30 mouse cellular contexts compared by ENCODE assay signal in genomic region chr13:110031061-110031460, GRCm38 (mm10).
DNase-seq lines count a peak whose midpoint lies in the region; ATAC-seq and TF ChIP-seq lines count a peak whose summit lies in the region.
"Had no signal": no experiment of that assay in that cellular context is flagged by ENCODE, and none has a peak within 500 bp of the region (broad histone marks: within the 10 kb centered on the region; RNA-seq: fewer than 3 reads in every experiment).

No protein-coding gene starts in this region.

- no peak for TF ChIP-seq CTCF in lung, embryonic 14.5 days (IDR thresholded peaks at IDR 0.05; ENCODE audit: low read depth)
- no peak for TF ChIP-seq CTCF in lung, adult 2 months (IDR thresholded peaks at IDR 0.05; ENCODE audit: insufficient read depth, low read length)

- no peak overlapping the region for H3K4me3 ChIP-seq in lung, embryonic 14.5 days (ENCODE audit: low read depth, low read length)
- H3K4me3 ChIP-seq in lung, adult 2 months (replicated peaks; ENCODE audit: extremely low read depth, low read depth, low read length): no peak overlapping the region
- H3K4me3 ChIP-seq: embryonic facial prominence, embryonic 10.5 days; embryonic facial prominence, embryonic 13.5 days; erythroblast, embryonic 14.5 days; forebrain, embryonic 12.5 days; forebrain, embryonic 15.5 days; heart, embryonic 12.5 days; heart, embryonic 15.5 days had no signal

- H3K27ac ChIP-seq in lung, embryonic 14.5 days (ENCODE audit: low read depth): no peak overlapping the region
- H3K27ac ChIP-seq: embryonic facial prominence, embryonic 10.5 days; embryonic facial prominence, embryonic 13.5 days; forebrain, embryonic 12.5 days; forebrain, embryonic 15.5 days; heart, embryonic 15.5 days; hindbrain, embryonic 14.5 days; hindbrain, postnatal 0 days had no signal

- peak; percentile 13 for DNase-seq in lung, embryonic 14.5 days
- DNase-seq in lung, adult 2 months: no peak
- DNase-seq in ES-CJ7 (ENCODE audit: low read depth, low spot score) (peak; percentile 34), MN1 (ENCODE audit: low spot score) (peak; percentile 46), ZHBTc4 (ENCODE audit: low read depth, low spot score) (peak; percentile 63)
- no peak for DNase-seq in spleen, adult 12 weeks (ENCODE audit: low spot score)
- no peak for DNase-seq in neural tube, embryonic 10.5 days (ENCODE audit: extremely low spot score, low spot score)
- DNase-seq: adrenal gland, adult 8-10 months; adrenal gland, postnatal 25 days; cerebellum, adult 11-12 months; cerebellum, adult 8-10 months; cerebellum, postnatal 36 days; embryo, embryonic 11 days; gastrocnemius, postnatal 25 days; heart, adult 18-20 months; heart, postnatal 10 days; heart, postnatal 4 days had no signal

- no peaks in the 10 kb centered on the region for H3K27me3 ChIP-seq in lung, embryonic 14.5 days (ENCODE audit: insufficient read depth, low read length)
- H3K27me3 ChIP-seq: embryonic facial prominence, embryonic 13.5 days; forebrain, embryonic 12.5 days; forebrain, embryonic 15.5 days; heart, embryonic 12.5 days; heart, embryonic 15.5 days had no signal

- WGBS in lung, embryonic 14.5 days: 64% methylated on average over 8 of the region's 8 CpGs
- WGBS in lung, adult 2 months: 64% methylated on average over 8 of the region's 8 CpGs

- no peak for ATAC-seq in lung, embryonic 14.5 days (ENCODE audit: insufficient read depth)
- no peak for ATAC-seq in inflammation-experienced regulatory T-cells, adult 6 months
- ATAC-seq: activated CD4-positive, CD25-positive, alpha-beta regulatory T cell, adult 4 months; forebrain, embryonic 15.5 days; hindbrain, postnatal 0 days; Patski had no signal

- no peaks in the 10 kb centered on the region for H3K9me3 ChIP-seq in lung, embryonic 14.5 days (ENCODE audit: low read depth, low read length)
- H3K9me3 ChIP-seq: embryonic facial prominence, embryonic 10.5 days; embryonic facial prominence, embryonic 13.5 days; forebrain, embryonic 12.5 days; forebrain, embryonic 15.5 days; G1E; heart, embryonic 12.5 days; heart, embryonic 15.5 days had no signal

- no peaks in the 10 kb centered on the region for H3K36me3 ChIP-seq in lung, embryonic 14.5 days (ENCODE audit: insufficient read depth)
- H3K36me3 ChIP-seq: embryonic facial prominence, embryonic 10.5 days; embryonic facial prominence, embryonic 13.5 days; forebrain, embryonic 12.5 days; forebrain, embryonic 15.5 days; G1E; heart, embryonic 12.5 days; heart, embryonic 15.5 days had no signal

- H3K4me2 ChIP-seq in lung, embryonic 14.5 days: no peak overlapping the region
- H3K4me2 ChIP-seq: embryonic facial prominence, embryonic 13.5 days; forebrain, embryonic 12.5 days; forebrain, embryonic 15.5 days; heart, embryonic 12.5 days; heart, embryonic 15.5 days; hindbrain, embryonic 14.5 days had no signal

- no peak overlapping the region for H3K9ac ChIP-seq in lung, embryonic 14.5 days
- H3K9ac ChIP-seq: embryonic facial prominence, embryonic 13.5 days; forebrain, embryonic 12.5 days; forebrain, embryonic 15.5 days; heart, embryonic 12.5 days; heart, embryonic 15.5 days; hindbrain, embryonic 14.5 days had no signal

- no peaks in the 10 kb centered on the region for H3K4me1 ChIP-seq in lung, embryonic 14.5 days (ENCODE audit: insufficient read depth)
- no peaks in the 10 kb centered on the region for H3K4me1 ChIP-seq in lung, adult 2 months (ENCODE audit: control insufficient read depth, insufficient read depth, low read length)
- H3K4me1 ChIP-seq: embryonic facial prominence, embryonic 10.5 days; embryonic facial prominence, embryonic 13.5 days; forebrain, embryonic 12.5 days; forebrain, embryonic 15.5 days; heart, embryonic 12.5 days; heart, embryonic 15.5 days had no signal

- no peak for TF ChIP-seq POLR2A in lung, adult 2 months (IDR thresholded peaks at IDR 0.05; ENCODE audit: borderline replicate concordance, extremely low read depth, low read depth, low read length)

Comparison
In these comparisons a context has a peak if more than half of its experiments do, and no peak if none do; other contexts are left out.
1. DNase-seq: peak in lung, embryonic 14.5 days (single experiment), ES-CJ7 (single experiment), MN1 (single experiment) and ZHBTc4 (single experiment); none in lung, adult 2 months (single experiment), spleen, adult 12 weeks (single experiment) and neural tube, embryonic 10.5 days (single experiment).